ENCODE assay signal across 12 mouse cellular contexts in the genomic region with DNA sequence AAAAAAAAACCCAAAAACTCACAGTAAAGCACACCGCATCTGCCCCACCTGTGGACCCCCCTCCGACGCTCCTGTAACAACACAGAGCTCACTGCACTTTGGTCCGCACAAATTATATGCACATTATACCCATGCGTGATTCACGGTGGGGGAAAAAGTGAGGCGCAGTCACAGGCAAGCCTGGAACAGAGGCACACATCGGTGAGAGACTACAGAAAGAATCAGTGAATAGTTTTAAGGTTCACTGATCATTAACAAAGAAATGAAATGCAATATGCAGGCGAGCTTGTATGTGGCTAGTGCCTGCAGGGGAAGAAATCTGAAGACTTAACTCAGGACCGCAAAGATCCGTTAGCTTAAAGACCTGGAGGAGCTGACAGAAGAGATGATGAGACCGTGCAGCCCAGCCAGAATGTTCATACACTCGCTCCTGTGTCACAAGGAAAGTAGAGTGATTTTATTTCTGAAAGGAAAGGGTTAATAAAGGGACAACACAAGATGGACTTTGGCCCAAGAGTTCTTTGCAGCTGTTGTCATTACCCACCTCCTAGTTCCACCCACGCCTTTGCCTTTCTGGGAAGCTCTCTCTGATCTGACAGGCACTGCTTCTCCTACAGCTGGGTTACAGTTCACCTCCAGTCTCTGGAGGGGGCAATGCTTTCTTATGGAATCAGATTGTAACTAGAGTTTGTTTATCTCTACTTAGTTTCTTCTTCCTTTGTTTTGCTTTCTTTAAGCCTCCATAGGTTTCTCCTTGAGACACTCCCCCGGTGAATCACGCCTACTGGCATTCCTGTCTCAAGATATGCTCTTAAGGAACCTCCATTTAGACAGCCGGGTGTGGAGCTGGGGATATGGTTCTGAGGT. TPM values are rescaled to one million over a fixed set of nuclear protein-coding genes. Genes with fewer than 3 reads are reported as not detected.
DNase-seq lines count a peak whose midpoint lies in the region; ATAC-seq lines count a peak whose summit lies in the region.
"Had no signal": no experiment of that assay in that cellular context is flagged by ENCODE, and none has a peak within 500 bp of the region (broad histone marks: within the 10 kb centered on the region; RNA-seq: fewer than 3 reads in every experiment).

No protein-coding gene starts in this region.

- H3K4me2 ChIP-seq in lung, embryonic 15.5 days, result no peak overlapping the region
- H3K4me2 ChIP-seq in stomach, embryonic 14.5 days (replicated peaks; ENCODE audit: low read depth, low read length), result no peak overlapping the region
- H3K4me2 ChIP-seq: heart, embryonic 15.5 days; midbrain, embryonic 15.5 days had no signal

- DNase-seq in embryo, embryonic 10.5 days (ENCODE audit: low spot score), result peak; percentile 22
- DNase-seq in embryo, embryonic 9.5 days (ENCODE audit: extremely low spot score), result no peak
- DNase-seq in lung, postnatal 25 days (ENCODE audit: low spot score), result no peak
- peak; percentile 47 to 48 for DNase-seq in kidney, adult 8-10 months
- DNase-seq in adrenal gland, postnatal 4 days (ENCODE audit: low spot score in 2 of 2), result no peak
- DNase-seq: cerebellum, adult 11 months; forebrain, postnatal 0 days had no signal

- WGBS in lung, embryonic 15.5 days, result 64% methylated on average over 17 of the region's 17 CpGs
- 65% methylated on average over 17 of the region's 17 CpGs for WGBS in stomach, embryonic 14.5 days

- no peaks in the 10 kb centered on the region for H3K36me3 ChIP-seq in lung, embryonic 15.5 days
- H3K36me3 ChIP-seq in stomach, embryonic 14.5 days (ENCODE audit: control insufficient read depth, insufficient read depth, low read length), result no peaks in the 10 kb centered on the region
- H3K36me3 ChIP-seq: heart, embryonic 15.5 days; midbrain, embryonic 15.5 days had no signal

- no peaks in the 10 kb centered on the region for H3K27me3 ChIP-seq in lung, embryonic 15.5 days
- H3K27me3 ChIP-seq in stomach, embryonic 14.5 days (ENCODE audit: control insufficient read depth, insufficient read depth, low read length), result no peaks in the 10 kb centered on the region
- H3K27me3 ChIP-seq: heart, embryonic 15.5 days; midbrain, embryonic 15.5 days had no signal

- no peak for ATAC-seq in lung, embryonic 15.5 days (ENCODE audit: borderline replicate concordance, extremely low read depth, low FRiP score, low TSS enrichment)
- ATAC-seq in stomach, embryonic 14.5 days (ENCODE audit: insufficient number of reproducible peaks, insufficient read depth, low FRiP score, low read depth), result 0 out of 2 replicates have a peak, but pooled peaks have one; percentile 33
- no peak for ATAC-seq in monocyte, adult 5-6 weeks (replicated peaks; ENCODE audit: insufficient number of reproducible peaks, low FRiP score, low TSS enrichment, poor library complexity, severe bottlenecking)
- ATAC-seq: forebrain, postnatal 0 days; midbrain, embryonic 15.5 days had no signal

- no peak overlapping the region for H3K9ac ChIP-seq in lung, embryonic 15.5 days
- no peak overlapping the region for H3K9ac ChIP-seq in stomach, embryonic 14.5 days (replicated peaks; ENCODE audit: low read depth, low read length)
- H3K9ac ChIP-seq: forebrain, postnatal 0 days; heart, embryonic 15.5 days; midbrain, embryonic 15.5 days had no signal

- H3K27ac ChIP-seq in lung, embryonic 15.5 days, result 0 out of 2 replicates have a peak overlapping the region, but pooled peaks have one; percentile 20
- no peak overlapping the region for H3K27ac ChIP-seq in stomach, embryonic 14.5 days (ENCODE audit: low read length)
- H3K27ac ChIP-seq: heart, embryonic 15.5 days; midbrain, embryonic 15.5 days had no signal

- no peaks in the 10 kb centered on the region for H3K9me3 ChIP-seq in lung, embryonic 15.5 days
- no peaks in the 10 kb centered on the region for H3K9me3 ChIP-seq in stomach, embryonic 14.5 days (ENCODE audit: control insufficient read depth, low read depth, low read length)
- H3K9me3 ChIP-seq: heart, embryonic 15.5 days; midbrain, embryonic 15.5 days had no signal

- H3K4me1 ChIP-seq in lung, embryonic 15.5 days, result peaks cover 15% of the 10 kb centered on the region
- H3K4me1 ChIP-seq in stomach, embryonic 14.5 days (ENCODE audit: control insufficient read depth, insufficient read depth, low read length), result no peaks in the 10 kb centered on the region
- H3K4me1 ChIP-seq: midbrain, embryonic 15.5 days had no signal

- no peak overlapping the region for H3K4me3 ChIP-seq in lung, embryonic 15.5 days
- no peak overlapping the region for H3K4me3 ChIP-seq in stomach, embryonic 14.5 days (ENCODE audit: low read depth, low read length)
- H3K4me3 ChIP-seq: heart, embryonic 15.5 days; midbrain, embryonic 15.5 days had no signal

RNA-seq across cellular contexts. Expression of a gene that starts 7.9 kb away (rescaled TPM):
- 18.4 and 18.7 TPM in 2 replicates for polyA plus RNA-seq in lung, embryonic 15.5 days (2015; fragmentation: Nextera tagmentation; extraction: Ambion mirVana)
- 21.1 and 24.3 TPM in 2 replicates for polyA plus RNA-seq in stomach, embryonic 14.5 days (2014; fragmentation: Nextera tagmentation; extraction: Ambion mirVana)
- 10 to 100 TPM; 62.9 to 69.5 TPM for total RNA-seq in adrenal gland, postnatal 4 days (2021)
- 37.7 to 55.0 TPM (median 54.1 TPM) in 3 replicates for total RNA-seq in monocyte, adult 5-6 weeks (2017)

RNA-seq across cellular contexts. Expression of a gene that starts 47.3 kb away (rescaled TPM):
- polyA plus RNA-seq in lung, embryonic 15.5 days (2015; fragmentation: Nextera tagmentation; extraction: Ambion mirVana), result 0.14 and 0.24 TPM in 2 replicates
- not detected in 2 replicates for polyA plus RNA-seq in stomach, embryonic 14.5 days (2014; fragmentation: Nextera tagmentation; extraction: Ambion mirVana)
- 1 to 10 TPM; 1.2 to 1.5 TPM for total RNA-seq in adrenal gland, postnatal 4 days (2021)
- total RNA-seq in monocyte, adult 5-6 weeks (2017), result 0.76 TPM in 1 of 3 replicates, not detected in the others
- total RNA-seq: forebrain, postnatal 0 days had no signal
- polyA plus RNA-seq: forebrain, postnatal 0 days; heart, embryonic 15.5 days; midbrain, embryonic 15.5 days had no signal

Comparison
In these comparisons a context has a peak if more than half of its experiments do, and no peak if none do; other contexts are left out.
1. DNase-seq: peak in embryo, embryonic 10.5 days (single experiment) and kidney, adult 8-10 months (2 of 2); none in embryo, embryonic 9.5 days (single experiment), lung, postnatal 25 days (single experiment) and adrenal gland, postnatal 4 days (0 of 2).